Mouse (Mus musculus) spleen, postnatal 10 days (tissue): ENCODE data around the gene Mpp4.

Experiments
- DNase-seq, 2 experiments: peaks; one replicate each; pipeline ENCODE4 v3.0.0; 2021 to 2022; ENCODE audit warnings: low spot score in 2 of 2

Mpp4 gene

GRCm38 (mm10) chr1:59163030-59163461 is at the start of gene Mpp4:
TSS of gene Mpp4 (minus strand) at chr1:59163389.
- no peak for DNase-seq

DNA sequence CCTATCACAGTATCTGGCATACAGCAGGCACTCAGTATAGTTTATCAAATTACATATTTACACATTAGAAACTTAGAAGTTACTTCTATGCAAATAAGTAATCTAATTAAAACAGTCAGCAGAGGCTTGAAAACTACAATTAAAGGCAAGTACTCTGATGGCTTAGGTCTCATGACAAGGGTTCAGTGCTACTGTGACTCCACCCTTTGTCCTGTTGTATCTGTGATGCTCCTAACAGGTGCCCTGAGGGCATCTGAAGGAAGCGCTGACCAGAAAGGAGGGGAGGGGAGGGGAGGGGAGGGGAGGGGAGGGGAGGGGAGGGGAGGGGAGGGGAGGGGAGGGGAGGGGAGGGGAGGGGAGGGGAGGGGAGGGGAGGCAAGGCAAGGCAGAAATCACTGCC is 49.8 kb upstream of the Mpp4 start:
- DNase-seq = no peak

GRCm38 (mm10) chr1:59212076-59212779 is 49.0 kb upstream of the Mpp4 start:
- DNase-seq = no peak

DNA sequence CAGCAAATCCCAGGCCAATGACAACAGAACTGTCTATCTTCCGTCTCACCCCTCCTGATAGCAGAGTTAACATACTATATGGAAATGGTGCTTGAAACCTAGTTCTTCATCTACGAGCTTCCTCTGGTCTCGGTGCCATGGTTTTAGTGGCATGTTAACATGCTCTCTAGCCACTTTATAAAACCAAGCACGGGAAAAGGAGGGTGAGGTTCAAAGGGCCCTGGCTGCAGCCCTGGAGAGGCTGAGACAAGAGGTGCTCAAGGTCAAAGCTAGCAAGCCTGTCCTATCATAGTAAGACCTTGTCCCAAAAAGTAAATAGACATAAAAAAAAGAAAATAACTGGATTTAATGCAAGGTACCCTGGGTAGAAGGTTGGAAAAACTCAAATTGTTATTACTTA is 48.5 kb upstream of the Mpp4 start:
- DNase-seq = no peak

- no peak for DNase-seq
Measured at GRCm38 (mm10) chr1:59208331-59208730, 45.1 kb upstream of the Mpp4 start.

- no peak for DNase-seq
Measured at GRCm38 (mm10) chr1:59204489-59204888, 41.3 kb upstream of the Mpp4 start.

DNA sequence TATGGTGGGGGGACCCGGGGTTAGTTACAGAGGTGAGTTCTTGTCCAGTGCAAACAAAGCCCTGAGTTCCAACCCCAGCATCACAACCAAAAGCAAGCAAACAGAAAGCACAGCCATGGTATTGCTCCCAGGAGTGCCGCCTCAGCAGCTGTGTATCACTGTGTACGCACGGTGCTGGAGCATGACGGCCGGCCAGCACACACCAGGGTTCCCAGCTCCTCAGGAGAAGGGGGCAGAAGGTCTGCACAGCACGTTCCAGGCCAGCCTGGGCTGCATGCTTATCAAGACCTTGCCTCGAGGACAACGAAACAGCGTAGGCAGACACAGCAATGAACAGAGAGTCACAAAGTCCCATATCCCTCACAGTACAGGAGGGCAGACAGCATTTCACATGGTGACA is 39.2 kb upstream of the Mpp4 start:
- DNase-seq = no peak

- no peak for DNase-seq
Measured at GRCm38 (mm10) chr1:59201561-59201960, 38.4 kb upstream of the Mpp4 start.

GRCm38 (mm10) chr1:59200960-59201359 is 37.8 kb upstream of the Mpp4 start:
- no peak for DNase-seq

GRCm38 (mm10) chr1:59194979-59195378 is 31.8 kb upstream of the Mpp4 start:
- DNase-seq = no peak

DNA sequence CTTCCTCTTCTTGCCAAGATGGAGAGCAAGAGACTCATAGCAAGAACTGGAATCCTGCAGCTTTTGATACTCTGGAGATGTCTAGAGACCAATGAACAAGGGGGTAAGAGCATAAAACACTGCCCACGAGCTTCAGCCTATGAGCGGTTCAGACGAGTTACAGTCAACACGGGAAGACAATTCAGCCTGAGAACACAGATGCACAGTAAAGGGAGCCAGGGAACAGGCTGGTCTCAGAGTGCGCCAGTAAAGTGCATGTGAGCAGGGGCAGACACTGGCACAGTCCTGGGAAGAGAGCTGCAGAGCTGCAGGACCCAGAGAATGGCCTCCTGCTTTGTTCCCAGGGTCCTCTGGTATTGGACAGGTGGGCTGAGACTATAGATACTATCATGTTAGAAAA is 24.6 kb upstream of the Mpp4 start:
- DNase-seq = no peak

DNA sequence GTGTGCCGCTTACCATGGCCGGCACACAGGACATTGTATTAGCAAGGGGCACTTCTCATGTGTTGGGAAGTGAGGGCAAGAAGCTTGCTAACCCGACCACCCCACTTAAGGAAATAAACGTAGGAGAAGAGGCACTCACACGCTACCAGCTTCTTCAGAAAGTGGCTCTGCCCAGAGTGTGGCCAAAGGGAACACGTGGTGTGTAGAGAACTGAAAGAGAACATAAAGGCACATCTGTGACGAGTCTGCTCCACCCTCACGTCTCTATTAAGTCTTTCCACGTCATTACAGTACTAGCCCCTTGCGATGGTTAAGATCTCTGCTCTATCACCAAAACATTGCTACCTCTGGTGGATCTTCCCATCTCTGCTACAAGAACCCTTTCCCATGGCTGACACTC is 23.1 kb upstream of the Mpp4 start:
- DNase-seq = no peak

DNA sequence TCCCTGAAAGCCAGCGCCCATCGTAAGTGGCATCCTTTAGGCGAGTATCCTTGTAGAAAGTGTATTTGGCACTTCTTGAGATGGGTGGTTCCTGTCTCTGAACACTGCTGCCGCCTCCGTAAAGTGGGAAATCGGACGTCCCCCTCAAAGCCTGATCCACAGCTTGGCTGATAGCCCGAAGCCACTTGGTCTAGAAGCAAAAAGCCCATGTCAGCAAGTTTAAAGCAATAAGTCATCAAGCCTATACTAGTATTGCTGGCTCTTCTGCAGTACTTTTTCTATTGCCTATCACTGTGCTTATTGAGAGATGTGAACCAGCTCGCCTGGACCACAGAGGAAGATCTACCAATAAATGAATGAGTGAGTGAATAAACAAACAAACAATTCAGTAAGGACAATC is 22.2 kb upstream of the Mpp4 start:
- no peak for DNase-seq

DNA sequence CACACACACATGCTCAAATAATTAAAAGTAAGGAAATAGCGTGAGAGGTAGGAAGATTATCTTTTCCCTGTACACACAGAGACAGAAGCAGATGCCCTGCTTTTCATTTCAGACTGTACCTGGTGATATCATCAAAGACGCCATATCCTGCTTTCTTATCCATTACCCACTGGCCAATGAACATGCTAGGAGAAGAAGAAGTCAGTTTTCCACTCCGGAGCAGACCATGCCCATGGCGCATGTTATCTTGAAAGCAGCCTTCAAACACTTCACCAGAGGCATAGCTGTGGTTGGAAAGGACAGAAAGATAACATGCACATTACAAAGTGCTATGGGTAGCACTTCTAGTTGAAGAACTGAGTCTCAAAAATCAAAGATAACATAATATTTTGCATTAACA is 19.9 kb upstream of the Mpp4 start:
- DNase-seq = no peak

DNA sequence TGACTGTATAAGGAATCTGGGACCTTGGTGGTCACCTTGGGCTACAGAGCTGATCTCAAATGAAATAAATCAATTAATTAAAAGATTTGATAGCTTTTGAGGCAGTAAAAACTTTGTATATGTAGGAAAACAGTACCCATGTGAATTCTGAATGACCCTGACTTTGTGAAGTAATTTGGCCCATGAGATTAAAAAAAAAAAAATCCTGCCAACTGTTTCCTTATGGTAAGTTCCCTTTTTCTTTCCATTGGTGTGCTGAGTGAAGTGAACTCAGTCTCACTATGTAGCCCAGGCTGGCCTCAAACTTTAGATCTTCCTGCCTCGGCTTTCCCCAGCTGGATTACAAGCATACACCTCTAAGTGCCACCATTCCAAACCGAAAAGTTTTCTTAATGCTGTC is 19.2 kb upstream of the Mpp4 start:
- DNase-seq = no peak

GRCm38 (mm10) chr1:59180003-59180402 is 16.8 kb upstream of the Mpp4 start:
- no peak for DNase-seq

DNA sequence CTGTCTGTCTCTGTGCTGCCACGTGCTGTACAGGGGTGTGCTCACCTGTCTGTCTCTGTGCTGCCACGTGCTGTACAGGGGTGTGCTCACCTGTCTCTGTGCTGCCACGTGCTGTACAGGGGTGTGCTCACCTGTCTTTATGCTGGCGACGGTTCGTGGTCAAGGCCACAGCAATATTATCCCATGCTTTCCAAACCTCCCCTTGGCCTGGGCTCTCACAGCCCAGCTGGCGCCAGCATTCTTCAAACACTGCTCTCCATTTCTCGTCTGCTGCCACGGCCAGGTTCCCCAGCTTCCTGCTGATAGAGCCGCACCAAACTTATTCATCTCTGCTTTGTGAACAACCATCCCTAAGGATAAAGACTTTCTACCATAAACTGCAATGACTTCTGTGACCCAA is 15.2 kb upstream of the Mpp4 start:
- DNase-seq = no peak

GRCm38 (mm10) chr1:59174514-59175373 is 11.6 kb upstream of the Mpp4 start:
- DNase-seq = no peak

GRCm38 (mm10) chr1:59173023-59173422 is 9.8 kb upstream of the Mpp4 start:
- DNase-seq = no peak

DNA sequence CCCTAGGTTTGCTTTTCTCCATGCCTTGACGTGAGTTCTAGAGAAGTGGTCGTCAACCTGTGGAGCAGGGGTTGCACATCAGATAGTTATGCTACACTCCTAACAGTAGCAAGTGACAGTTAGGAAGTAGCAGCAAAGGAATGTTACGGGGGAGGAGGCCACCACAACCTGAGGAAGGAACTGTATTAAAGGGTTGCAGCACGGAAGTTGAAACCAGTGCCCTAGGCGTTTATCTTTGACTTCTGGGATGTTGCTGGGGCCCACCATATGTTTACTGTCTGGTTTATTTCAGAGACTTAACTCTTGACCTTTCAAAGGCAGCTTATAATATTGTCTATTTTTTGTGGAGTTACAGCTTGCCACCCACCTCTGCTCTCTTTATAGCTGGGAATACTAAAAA is 8.7 kb upstream of the Mpp4 start:
- DNase-seq = no peak

- DNase-seq = no peak
Measured at GRCm38 (mm10) chr1:59170290-59170689, 7.1 kb upstream of the Mpp4 start.

DNA sequence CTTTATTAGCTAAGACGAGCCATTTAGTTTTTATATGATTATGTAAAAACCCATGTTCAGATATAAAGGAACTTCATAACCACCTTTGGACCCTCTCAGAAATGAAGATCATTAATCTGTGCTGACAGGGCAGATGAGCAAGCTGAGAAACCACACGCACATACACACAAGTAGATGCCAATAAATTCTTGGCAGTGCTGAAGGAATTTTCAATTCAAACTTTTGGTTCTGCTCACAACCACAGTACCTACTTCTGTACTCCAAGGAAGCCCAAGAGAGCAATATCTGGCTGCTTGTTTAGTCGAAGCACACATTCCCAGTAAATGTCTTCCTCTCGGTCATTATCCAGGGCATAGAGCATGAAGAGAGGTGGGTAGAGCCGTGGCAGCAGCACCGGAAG is 6.4 kb upstream of the Mpp4 start:
- DNase-seq = no peak

DNA sequence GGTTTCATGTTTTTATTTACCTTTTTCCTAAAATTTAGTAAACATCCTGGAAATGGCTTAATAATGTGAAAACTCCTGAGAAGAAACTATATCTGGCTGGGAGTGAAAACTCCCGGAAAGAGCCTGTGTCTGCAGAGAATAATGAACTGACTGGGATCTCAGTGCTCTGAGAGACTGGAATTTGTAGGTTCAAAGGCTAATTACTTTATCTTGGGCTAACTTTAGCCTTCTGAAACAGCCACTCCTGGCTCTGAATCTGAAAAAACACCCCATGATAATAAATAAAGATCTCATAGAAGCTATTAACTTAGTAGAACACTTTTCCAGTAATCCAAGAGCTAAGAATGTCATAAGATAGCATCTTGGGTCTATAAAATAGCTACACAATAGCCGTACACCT is 5.4 kb upstream of the Mpp4 start:
- no peak for DNase-seq
